Mouse (Mus musculus): ENCODE measurements at regions not wholly inside any gene's neighbourhood (a gene's known extent, or its start where the extent isn't known, plus 50 kb on each side); places are given as distances from the start of the nearest gene placed in this dataset.

DNA sequence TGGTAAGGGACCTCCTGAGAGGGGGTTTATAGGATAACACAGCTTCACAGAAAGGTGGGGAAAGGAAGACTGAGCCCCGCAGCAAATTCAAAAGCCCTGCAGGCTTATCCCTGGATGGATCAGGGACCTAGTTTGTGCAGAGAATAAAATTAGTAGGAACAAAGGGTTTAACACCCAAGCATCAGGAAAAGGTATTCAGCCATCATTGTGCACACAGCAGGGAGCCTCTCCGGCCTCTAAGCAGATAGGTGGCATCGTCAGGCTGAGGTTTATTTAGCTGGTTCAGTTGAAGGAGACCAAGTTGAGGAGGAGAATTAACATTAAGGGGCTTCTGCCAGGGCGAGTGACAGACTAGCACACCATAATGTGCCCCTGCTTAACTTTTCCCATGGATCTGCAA, 571.3 kb downstream of the Cdk5rap2 start:
- H3K36me3 ChIP-seq, result no peaks in the 10 kb centered on the region
- no peak for ATAC-seq (ENCODE audit: borderline replicate concordance, extremely low read depth, low FRiP score, low TSS enrichment)
- 48% methylated on average over 4 of the region's 4 CpGs for WGBS
- no peak overlapping the region for H3K27ac ChIP-seq
- H3K9ac ChIP-seq, result no peak overlapping the region
- no peak overlapping the region for H3K4me2 ChIP-seq
- H3K27me3 ChIP-seq, result no peaks in the 10 kb centered on the region
- H3K4me1 ChIP-seq, result no peaks in the 10 kb centered on the region
- H3K4me3 ChIP-seq, result no peak overlapping the region
- H3K9me3 ChIP-seq, result no peaks in the 10 kb centered on the region

DNA sequence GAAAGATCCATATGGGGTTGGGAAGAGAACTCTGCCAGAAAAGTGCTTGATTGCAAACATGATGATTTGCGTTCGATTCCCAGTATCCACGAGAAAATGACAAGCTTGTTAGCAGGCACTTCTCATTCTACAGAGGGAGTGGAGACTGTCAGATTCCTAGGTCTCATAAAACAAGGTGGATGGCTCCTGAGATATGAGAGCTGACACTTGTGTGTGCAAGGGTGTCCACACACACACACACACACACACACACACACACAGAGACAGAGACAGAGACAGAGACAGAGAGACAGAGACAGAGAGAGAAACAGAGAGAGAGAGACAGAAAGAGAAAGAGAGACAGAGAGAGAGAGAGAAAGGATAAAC, 585.4 kb downstream of the Cdk5rap2 start:
- H3K36me3 ChIP-seq, result no peaks in the 10 kb centered on the region
- no peak overlapping the region for H3K4me2 ChIP-seq
- H3K4me3 ChIP-seq, result no peak overlapping the region
- H3K9me3 ChIP-seq, result no peaks in the 10 kb centered on the region
- H3K27me3 ChIP-seq, result no peaks in the 10 kb centered on the region
- H3K9ac ChIP-seq, result no peak overlapping the region
- no peak overlapping the region for H3K27ac ChIP-seq
- no peak for ATAC-seq (ENCODE audit: borderline replicate concordance, extremely low read depth, low FRiP score, low TSS enrichment)
- H3K4me1 ChIP-seq, result no peaks in the 10 kb centered on the region
- 48% methylated on average over 3 of the region's 3 CpGs for WGBS

DNA sequence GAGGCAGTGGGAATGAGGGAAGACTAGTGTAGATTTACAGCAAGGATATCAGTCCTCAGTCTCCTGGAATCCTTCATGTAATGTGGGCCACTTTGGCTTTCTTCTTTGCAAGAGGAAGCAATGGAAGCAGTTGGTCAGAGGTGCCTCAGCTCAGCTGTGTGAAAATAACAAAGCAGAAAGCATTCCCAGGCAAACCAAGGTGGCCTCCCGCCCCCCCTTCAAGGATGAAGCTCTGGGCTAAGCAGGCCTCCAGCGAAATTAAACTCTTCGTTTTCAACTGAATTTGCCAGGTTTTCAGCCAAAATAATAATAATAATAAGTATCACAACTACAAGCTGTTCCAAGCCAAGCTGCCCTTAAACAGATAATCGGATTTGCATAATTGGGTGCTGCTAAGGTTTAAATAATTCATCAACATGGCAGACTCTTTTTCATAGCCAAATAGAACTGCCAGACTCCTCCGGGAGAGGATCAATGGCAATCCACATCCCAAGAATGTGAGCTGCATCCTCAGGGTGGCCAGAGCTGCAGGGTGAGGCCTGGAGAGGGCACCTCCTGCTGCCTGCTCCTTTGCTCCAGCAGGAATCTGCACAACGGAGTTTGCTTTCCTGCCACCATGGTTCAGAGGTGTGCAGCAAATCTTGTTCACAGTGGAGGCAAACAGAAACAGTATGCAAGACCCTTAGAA, 585.9 kb downstream of the Cdk5rap2 start:
- Histone ChIP-seq H3K27ac (no peak overlapping the region), H3K4me2 (no peak overlapping the region), H3K36me3 (no peaks in the 10 kb centered on the region), H3K4me3 (no peak overlapping the region), H3K9me3 (no peaks in the 10 kb centered on the region), H3K27me3 (no peaks in the 10 kb centered on the region), H3K4me1 (no peaks in the 10 kb centered on the region), H3K9ac (no peak overlapping the region)
- 42% methylated on average over 6 of the region's 6 CpGs for WGBS
- no peak for ATAC-seq (ENCODE audit: borderline replicate concordance, extremely low read depth, low FRiP score, low TSS enrichment)

DNA sequence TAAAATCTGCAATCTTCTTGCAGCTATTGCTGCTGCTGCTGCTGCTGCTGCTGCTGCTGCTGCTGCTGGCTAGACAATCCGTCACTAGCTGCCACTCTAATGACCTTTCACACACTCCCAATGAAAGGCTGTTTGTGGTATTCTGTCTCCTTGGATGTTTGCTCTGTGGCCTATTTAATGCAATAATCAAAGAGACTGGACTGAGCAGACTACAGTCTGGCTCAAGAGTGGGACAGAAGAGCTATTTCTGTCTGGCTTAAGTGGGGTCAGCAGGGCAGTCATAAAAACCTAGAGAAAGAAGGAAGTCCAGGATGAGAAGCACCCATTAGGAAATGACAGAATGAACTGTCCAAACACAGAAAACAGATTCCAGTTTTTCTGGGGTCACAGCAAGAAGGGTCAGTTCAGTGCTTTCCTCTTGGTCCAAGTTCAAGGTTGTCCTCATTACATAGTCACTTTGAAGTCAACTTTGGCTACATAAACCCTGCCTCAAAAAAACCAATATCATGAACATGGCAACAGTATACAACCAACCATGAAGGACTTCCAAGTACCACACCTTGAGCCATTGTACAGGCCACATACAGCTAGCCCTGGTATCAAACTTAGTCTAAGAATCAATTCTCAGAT, 586.8 kb downstream of the Cdk5rap2 start:
- H3K4me1 ChIP-seq, result no peaks in the 10 kb centered on the region
- no peaks in the 10 kb centered on the region for H3K36me3 ChIP-seq
- peak; percentile 39; the same call in 1 of the 2 replicates for ATAC-seq (ENCODE audit: borderline replicate concordance, extremely low read depth, low FRiP score, low TSS enrichment)
- H3K9ac ChIP-seq, result no peak overlapping the region
- no peak overlapping the region for H3K4me2 ChIP-seq
- no peak overlapping the region for H3K27ac ChIP-seq
- H3K9me3 ChIP-seq, result no peaks in the 10 kb centered on the region
- 16% methylated on average over 1 of the region's 1 CpGs for WGBS
- no peak overlapping the region for H3K4me3 ChIP-seq
- no peaks in the 10 kb centered on the region for H3K27me3 ChIP-seq

DNA sequence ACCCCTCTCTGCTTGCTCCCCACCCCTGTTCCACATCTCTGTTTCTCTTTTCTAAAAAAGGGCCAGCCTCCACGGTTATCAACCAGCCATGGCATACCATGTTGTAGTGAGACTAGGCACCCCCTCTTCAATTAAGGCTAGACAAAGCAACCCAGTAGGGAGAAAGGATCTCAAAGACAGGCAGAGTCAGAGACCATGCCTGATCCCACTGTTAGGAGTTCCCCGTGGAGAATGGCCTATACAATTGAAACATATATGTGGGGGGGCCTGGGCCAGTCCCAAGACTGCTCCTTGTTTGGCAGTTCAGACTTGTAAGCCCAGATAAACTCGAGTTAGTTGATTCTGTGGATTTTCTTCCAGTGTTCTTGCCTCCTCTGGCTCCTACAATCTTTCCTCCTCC, 591.4 kb downstream of the Cdk5rap2 start:
- Histone ChIP-seq H3K4me3 (no peak overlapping the region), H3K9me3 (no peaks in the 10 kb centered on the region), H3K27ac (no peak overlapping the region), H3K9ac (no peak overlapping the region), H3K27me3 (no peaks in the 10 kb centered on the region), H3K36me3 (no peaks in the 10 kb centered on the region), H3K4me2 (no peak overlapping the region), H3K4me1 (no peaks in the 10 kb centered on the region)
- ATAC-seq (ENCODE audit: borderline replicate concordance, extremely low read depth, low FRiP score, low TSS enrichment), result no peak
- 53% methylated on average over 3 of the region's 3 CpGs for WGBS

DNA sequence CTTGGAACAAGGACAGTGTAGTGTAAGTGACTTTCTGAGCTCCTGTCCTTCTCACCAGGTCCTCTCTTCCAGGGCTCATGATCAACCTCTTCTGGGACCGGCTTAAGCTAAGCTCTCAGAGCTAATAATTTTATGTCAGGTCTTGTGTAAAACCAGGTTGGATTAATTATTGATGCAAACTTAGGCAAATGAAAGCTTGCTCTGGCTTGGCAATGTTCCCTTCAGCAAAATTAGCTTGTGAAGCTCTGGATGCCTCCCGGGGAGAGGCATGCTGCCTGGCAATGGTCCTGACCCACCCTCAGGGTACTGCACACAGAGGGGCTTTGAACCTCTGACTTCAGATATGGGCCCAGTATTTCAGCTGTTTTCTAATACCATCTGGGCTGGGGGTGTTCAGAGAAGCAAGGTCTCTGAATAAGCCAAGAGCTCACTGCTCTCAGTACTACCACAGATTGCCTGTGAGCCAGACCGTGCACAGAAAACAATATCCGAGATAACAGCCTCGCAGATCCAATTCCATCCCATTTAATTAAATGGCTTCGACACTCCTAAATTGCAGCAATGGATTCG, 624.7 kb downstream of the Cdk5rap2 start:
- no peak overlapping the region for H3K4me2 ChIP-seq
- H3K36me3 ChIP-seq, result no peaks in the 10 kb centered on the region
- H3K9me3 ChIP-seq, result no peaks in the 10 kb centered on the region
- 85% methylated on average over 7 of the region's 7 CpGs for WGBS
- no peaks in the 10 kb centered on the region for H3K4me1 ChIP-seq
- H3K27ac ChIP-seq, result no peak overlapping the region
- H3K27me3 ChIP-seq, result no peaks in the 10 kb centered on the region
- no peak for ATAC-seq (ENCODE audit: borderline replicate concordance, extremely low read depth, low FRiP score, low TSS enrichment)
- H3K9ac ChIP-seq, result no peak overlapping the region
- H3K4me3 ChIP-seq, result no peak overlapping the region

DNA sequence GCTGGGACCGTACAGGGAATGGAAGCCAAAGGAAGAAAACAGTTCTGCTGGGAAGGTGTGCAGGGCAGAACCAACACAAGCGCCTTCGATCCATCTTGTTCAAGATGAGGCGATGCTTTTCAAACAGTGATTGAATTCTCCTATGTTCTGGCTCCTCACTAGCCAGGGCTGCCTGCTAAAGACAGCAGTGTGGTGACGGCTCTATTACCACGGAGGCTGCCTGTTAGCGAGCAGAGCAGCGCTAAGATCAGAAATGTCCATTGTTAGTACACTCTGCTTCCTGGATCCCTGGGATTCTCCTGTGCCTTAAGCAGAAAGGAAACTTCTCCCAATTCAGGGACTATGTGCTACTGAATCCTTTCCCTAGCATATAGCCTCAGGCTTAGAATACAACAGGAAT, 629.0 kb downstream of the Cdk5rap2 start:
- Histone ChIP-seq H3K4me3 (no peak overlapping the region), H3K4me1 (no peaks in the 10 kb centered on the region), H3K4me2 (no peak overlapping the region), H3K36me3 (no peaks in the 10 kb centered on the region), H3K27me3 (no peaks in the 10 kb centered on the region), H3K9ac (no peak overlapping the region), H3K27ac (no peak overlapping the region), H3K9me3 (no peaks in the 10 kb centered on the region)
- 79% methylated on average over 8 of the region's 8 CpGs for WGBS
- no peak for ATAC-seq (ENCODE audit: borderline replicate concordance, extremely low read depth, low FRiP score, low TSS enrichment)

DNA sequence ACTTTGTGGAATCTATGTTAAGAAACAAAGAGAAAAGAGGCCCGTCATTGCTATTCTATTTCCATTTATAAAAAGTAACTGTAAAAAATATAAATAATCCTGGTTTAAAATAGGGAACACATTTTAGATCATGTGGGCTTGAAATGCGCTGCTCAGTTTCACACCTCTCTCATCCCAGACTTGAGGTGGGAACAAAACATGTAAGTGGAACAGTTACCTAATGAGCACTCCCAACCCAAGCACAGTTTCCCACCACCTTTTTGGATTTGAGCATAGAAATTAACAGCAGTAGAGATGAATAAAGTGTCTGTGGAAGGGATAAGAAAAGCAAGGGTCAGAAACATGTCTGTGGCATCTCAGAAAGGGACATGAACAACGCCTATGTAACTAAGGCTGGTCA, 648.4 kb downstream of the Cdk5rap2 start:
- no peak overlapping the region for H3K9ac ChIP-seq
- H3K27me3 ChIP-seq, result no peaks in the 10 kb centered on the region
- no peaks in the 10 kb centered on the region for H3K9me3 ChIP-seq
- H3K36me3 ChIP-seq, result no peaks in the 10 kb centered on the region
- no peak overlapping the region for H3K27ac ChIP-seq
- 73% methylated on average over 3 of the region's 3 CpGs for WGBS
- ATAC-seq (ENCODE audit: borderline replicate concordance, extremely low read depth, low FRiP score, low TSS enrichment), result no peak
- H3K4me1 ChIP-seq, result no peaks in the 10 kb centered on the region
- H3K4me3 ChIP-seq, result no peak overlapping the region
- H3K4me2 ChIP-seq, result no peak overlapping the region

DNA sequence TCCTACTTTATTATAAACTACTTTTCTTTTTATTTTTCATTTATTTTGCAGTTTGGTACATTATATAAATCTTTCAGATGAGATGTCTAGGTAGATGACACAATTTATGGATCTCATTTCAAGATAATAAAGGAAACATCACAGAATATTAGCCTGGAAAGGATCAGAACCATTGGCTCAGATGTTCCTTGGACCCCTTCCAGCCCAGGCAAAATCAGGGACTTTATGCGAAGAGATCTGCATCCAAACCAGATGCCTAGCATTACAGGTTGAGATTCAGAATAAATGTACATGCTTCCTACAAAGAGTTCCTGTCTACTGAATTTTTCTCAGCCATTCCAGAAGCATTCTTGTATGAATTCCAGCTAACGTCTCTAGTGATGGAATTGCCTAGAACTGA, 650.6 kb downstream of the Cdk5rap2 start:
- Histone ChIP-seq H3K27ac (no peak overlapping the region), H3K9me3 (no peaks in the 10 kb centered on the region), H3K4me3 (no peak overlapping the region), H3K27me3 (no peaks in the 10 kb centered on the region), H3K4me2 (no peak overlapping the region), H3K4me1 (no peaks in the 10 kb centered on the region), H3K9ac (no peak overlapping the region), H3K36me3 (no peaks in the 10 kb centered on the region)
- WGBS, result 81% methylated on average over 2 of the region's 2 CpGs
- ATAC-seq (ENCODE audit: borderline replicate concordance, extremely low read depth, low FRiP score, low TSS enrichment), result no peak

DNA sequence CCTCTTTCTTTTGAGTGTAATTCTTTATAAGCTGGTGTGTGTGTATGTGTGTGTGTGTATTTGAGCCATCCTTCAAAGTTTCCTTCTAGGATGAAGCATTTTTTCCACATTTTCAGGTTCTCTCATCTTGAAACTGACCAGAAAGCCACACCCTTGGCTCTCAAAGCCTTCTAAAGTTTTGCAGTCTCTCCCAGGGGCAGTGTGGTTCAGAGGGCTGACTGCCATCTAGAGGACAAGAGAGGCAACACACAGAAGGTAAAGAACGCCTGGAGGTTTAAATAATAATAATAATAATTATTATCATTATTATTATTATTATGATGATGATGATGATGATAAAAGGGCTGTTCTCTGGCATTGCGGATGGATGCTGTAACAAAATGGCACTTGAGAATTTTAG, 655.7 kb downstream of the Cdk5rap2 start:
- H3K36me3 ChIP-seq, result no peaks in the 10 kb centered on the region
- H3K9ac ChIP-seq, result no peak overlapping the region
- no peaks in the 10 kb centered on the region for H3K4me1 ChIP-seq
- no peak overlapping the region for H3K4me3 ChIP-seq
- no peaks in the 10 kb centered on the region for H3K27me3 ChIP-seq
- 61% methylated on average over 2 of the region's 2 CpGs for WGBS
- no peak overlapping the region for H3K27ac ChIP-seq
- ATAC-seq (ENCODE audit: borderline replicate concordance, extremely low read depth, low FRiP score, low TSS enrichment), result no peak
- no peak overlapping the region for H3K4me2 ChIP-seq
- no peaks in the 10 kb centered on the region for H3K9me3 ChIP-seq

DNA sequence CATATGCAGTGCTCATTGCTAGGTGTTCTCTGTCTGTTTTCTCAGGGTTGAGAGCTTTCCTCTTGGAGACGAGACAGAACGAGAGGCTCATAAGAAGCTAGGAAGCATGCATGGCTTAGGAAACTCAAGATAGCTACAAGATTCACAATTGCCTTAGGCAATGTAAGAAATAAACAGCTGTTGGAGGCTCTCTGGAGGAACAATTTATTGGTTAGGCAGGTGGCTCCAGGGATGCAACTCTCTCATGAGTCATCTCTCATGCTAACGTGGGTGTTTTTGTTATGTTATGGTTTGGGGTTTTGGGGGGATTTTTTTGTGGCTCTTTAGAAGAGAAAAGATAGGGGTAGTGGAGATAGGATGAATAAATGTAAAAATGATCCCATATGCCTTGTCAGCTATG, 657.2 kb downstream of the Cdk5rap2 start:
- Histone ChIP-seq H3K36me3 (no peaks in the 10 kb centered on the region), H3K4me1 (no peaks in the 10 kb centered on the region), H3K4me3 (no peak overlapping the region), H3K9me3 (no peaks in the 10 kb centered on the region), H3K4me2 (no peak overlapping the region), H3K9ac (no peak overlapping the region), H3K27ac (no peak overlapping the region), H3K27me3 (no peaks in the 10 kb centered on the region)
- WGBS, result 82% methylated on average over 3 of the region's 3 CpGs
- ATAC-seq (ENCODE audit: borderline replicate concordance, extremely low read depth, low FRiP score, low TSS enrichment), result no peak

DNA sequence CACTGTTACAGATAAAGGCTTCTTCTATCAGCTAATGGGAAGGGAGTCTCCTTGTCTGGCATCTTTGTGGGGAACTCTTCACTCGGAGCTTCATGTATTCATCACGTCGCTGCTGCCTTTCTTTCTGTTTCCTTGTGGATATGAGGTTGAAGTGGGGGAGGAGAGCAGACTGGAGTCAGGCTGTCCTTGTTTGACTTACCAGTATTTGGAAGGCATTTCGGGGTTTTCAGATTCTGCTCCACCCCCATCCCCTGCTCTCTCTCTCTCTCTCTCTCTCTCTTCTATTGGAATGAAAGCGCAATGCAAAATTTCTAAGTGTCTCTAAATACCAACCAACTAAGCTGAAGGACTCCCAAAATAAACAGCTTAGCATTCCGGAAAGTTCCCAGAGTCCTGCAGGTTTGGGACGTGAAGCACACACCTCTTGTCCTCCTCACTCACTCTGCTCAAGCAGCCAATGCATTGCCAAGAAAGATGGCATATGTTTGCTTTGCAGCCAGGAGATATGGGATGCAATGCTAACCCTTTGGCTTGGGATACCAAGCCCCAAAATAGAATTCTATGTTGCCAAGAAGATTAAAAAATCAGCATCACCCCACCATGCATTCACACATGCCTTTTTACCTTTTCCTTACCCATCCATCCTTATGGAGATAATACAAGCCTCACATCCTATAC, 670.3 kb downstream of the Cdk5rap2 start:
- Histone ChIP-seq H3K4me1 (no peaks in the 10 kb centered on the region), H3K27ac (no peak overlapping the region), H3K36me3 (no peaks in the 10 kb centered on the region), H3K9me3 (no peaks in the 10 kb centered on the region), H3K4me3 (no peak overlapping the region), H3K27me3 (no peaks in the 10 kb centered on the region), H3K9ac (no peak overlapping the region), H3K4me2 (no peak overlapping the region)
- ATAC-seq (ENCODE audit: borderline replicate concordance, extremely low read depth, low FRiP score, low TSS enrichment), result no peak
- WGBS, result 48% methylated on average over 7 of the region's 7 CpGs

All from lung, embryonic 15.5 days (tissue).